Comparison of ENCODE assay signal across 7 mouse cellular contexts in the genomic region with DNA sequence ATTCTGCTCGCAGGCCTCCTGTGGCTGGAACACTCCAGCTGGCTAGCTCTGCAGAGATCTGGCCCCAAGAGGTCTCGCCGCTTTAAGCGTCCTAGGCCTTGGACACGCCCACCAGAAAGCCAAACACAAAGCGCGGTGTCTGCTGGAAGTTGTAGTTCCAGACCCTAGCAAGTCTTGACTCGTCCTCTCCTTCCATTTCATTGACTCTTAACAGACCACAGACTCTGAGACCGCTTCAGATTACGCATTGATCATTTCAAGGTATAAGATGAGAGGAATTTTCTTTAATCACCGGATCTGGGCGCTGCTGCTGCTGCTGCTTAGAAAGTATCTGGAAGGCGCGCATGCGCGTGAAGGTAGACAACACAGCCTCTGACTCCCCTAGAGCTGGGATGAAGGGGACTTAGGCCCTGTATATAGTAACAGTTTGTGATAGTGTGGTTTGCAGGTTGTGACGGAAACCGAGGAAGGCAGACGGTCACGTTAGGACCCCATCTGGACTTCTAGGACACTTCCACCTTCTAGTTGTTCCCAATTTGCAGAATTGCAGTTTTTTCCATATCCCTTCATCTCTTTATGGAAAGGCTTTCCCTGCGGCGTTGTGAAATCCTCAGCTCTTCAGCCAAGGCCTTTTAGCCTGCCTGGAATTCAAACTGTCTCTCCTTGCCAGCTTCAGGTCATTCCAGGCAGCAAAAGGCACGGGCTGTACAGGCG. TPM values are rescaled to one million over a fixed set of nuclear protein-coding genes. Genes with fewer than 3 reads are reported as not detected.
DNase-seq lines count a peak whose midpoint lies in the region; ATAC-seq lines count a peak whose summit lies in the region.

No protein-coding gene starts in this region.

- peak; percentile 98 for ATAC-seq in embryonic facial prominence, embryonic 14.5 days (ENCODE audit: low read depth)
- peak; percentile 98 for ATAC-seq in midbrain, embryonic 12.5 days (ENCODE audit: low FRiP score, low read depth)

- H3K27me3 ChIP-seq in embryonic facial prominence, embryonic 14.5 days (replicated peaks; ENCODE audit: control insufficient read depth, insufficient read depth, low read length) = no peaks in the 10 kb centered on the region
- no peaks in the 10 kb centered on the region for H3K27me3 ChIP-seq in limb, embryonic 10.5 days (ENCODE audit: low read depth, poor library complexity, severe bottlenecking)
- no peaks in the 10 kb centered on the region for H3K27me3 ChIP-seq in midbrain, embryonic 12.5 days

- peak overlapping the region; percentile 45 for H3K4me3 ChIP-seq in embryonic facial prominence, embryonic 14.5 days (ENCODE audit: low read depth, low read length)
- H3K4me3 ChIP-seq in limb, embryonic 10.5 days = peak overlapping the region; percentile 53
- peak overlapping the region; percentile 44 for H3K4me3 ChIP-seq in midbrain, embryonic 12.5 days

- H3K4me2 ChIP-seq in embryonic facial prominence, embryonic 14.5 days (ENCODE audit: low read depth, low read length) = peak overlapping the region; percentile 53
- H3K4me2 ChIP-seq in midbrain, embryonic 12.5 days (replicated peaks) = peak overlapping the region; percentile 48

- no peaks in the 10 kb centered on the region for H3K36me3 ChIP-seq in embryonic facial prominence, embryonic 14.5 days (ENCODE audit: control insufficient read depth, insufficient read depth, low read length)
- no peaks in the 10 kb centered on the region for H3K36me3 ChIP-seq in limb, embryonic 10.5 days
- no peaks in the 10 kb centered on the region for H3K36me3 ChIP-seq in midbrain, embryonic 12.5 days

- H3K9me3 ChIP-seq in embryonic facial prominence, embryonic 14.5 days (ENCODE audit: control insufficient read depth, low read length) = no peaks in the 10 kb centered on the region
- no peaks in the 10 kb centered on the region for H3K9me3 ChIP-seq in limb, embryonic 10.5 days (replicated peaks)
- H3K9me3 ChIP-seq in midbrain, embryonic 12.5 days = no peaks in the 10 kb centered on the region

- peak overlapping the region; percentile 57 for H3K9ac ChIP-seq in embryonic facial prominence, embryonic 14.5 days (ENCODE audit: low read depth, low read length)
- H3K9ac ChIP-seq in midbrain, embryonic 12.5 days (replicated peaks) = 0 out of 2 replicates have a peak overlapping the region, but pooled peaks have one; percentile 16

- H3K27ac ChIP-seq in embryonic facial prominence, embryonic 14.5 days (replicated peaks; ENCODE audit: low read depth, low read length) = peak overlapping the region; percentile 72
- H3K27ac ChIP-seq in limb, embryonic 10.5 days = no peak overlapping the region
- no peak overlapping the region for H3K27ac ChIP-seq in midbrain, embryonic 12.5 days (replicated peaks)

- peaks cover 10% of the 10 kb centered on the region; the same call in 1 of the 2 replicates for H3K4me1 ChIP-seq in embryonic facial prominence, embryonic 14.5 days (ENCODE audit: control insufficient read depth, insufficient read depth, low read length)
- H3K4me1 ChIP-seq in limb, embryonic 10.5 days = peaks cover 10% of the 10 kb centered on the region
- peaks cover 8% of the 10 kb centered on the region for H3K4me1 ChIP-seq in midbrain, embryonic 12.5 days

- peak; percentile 45 to 80 for DNase-seq in adrenal gland, postnatal 4 days (ENCODE audit: low spot score in 2 of 2)
- DNase-seq in embryonic facial prominence, embryonic 14.5 days (ENCODE audit: low spot score) = peak; percentile 97
- DNase-seq in heart, adult 18-20 months = peak; percentile 95
- DNase-seq in kidney, adult 18-20 months = peak; percentile 89
- peak; percentile 84 for DNase-seq in limb, embryonic 10.5 days (ENCODE audit: low spot score)
- peak; percentile 93 for DNase-seq in skeletal muscle tissue, adult 2 months (ENCODE audit: low read depth, low spot score)

- WGBS in embryonic facial prominence, embryonic 14.5 days = 18% methylated on average over 24 of the region's 24 CpGs
- WGBS in limb, embryonic 10.5 days = 19% methylated on average over 24 of the region's 24 CpGs
- WGBS in midbrain, embryonic 12.5 days = 12% methylated on average over 24 of the region's 24 CpGs

RNA-seq across cellular contexts. Expression of a gene that starts 36.5 kb away (rescaled TPM):
- 100 to 1,000 TPM; 117 to 127 TPM for total RNA-seq in adrenal gland, postnatal 4 days (2021)
- 13.7 and 16.4 TPM in 2 replicates for polyA plus RNA-seq in embryonic facial prominence, embryonic 14.5 days (2014; fragmentation: Nextera tagmentation; extraction: Ambion mirVana)
- total RNA-seq in heart, adult 18-20 months (2021) = 10 to 100 TPM; 15.8 to 17.9 TPM
- 2.3 and 3.2 TPM in 2 replicates for polyA plus RNA-seq in limb, embryonic 10.5 days (2016; fragmentation: Nextera tagmentation; extraction: Ambion mirVana)
- polyA plus RNA-seq in midbrain, embryonic 12.5 days (2016; fragmentation: Nextera tagmentation; extraction: Ambion mirVana) = 8.8 and 9.2 TPM in 2 replicates
